Mouse (Mus musculus) limb, embryonic 14.5 days (tissue): ENCODE measurements around the gene Bub1b. TPM values are rescaled to one million over a fixed set of nuclear protein-coding genes. Genes with fewer than 3 reads are reported as not detected.
A peak's percentile ranks its signal among the peaks of the same experiment; 100 is the strongest.
"Not testable (repeated sequence)": the region's sequence is repeated elsewhere in the genome, so short reads cannot be mapped to it uniquely, and the experiment has no call there.

Experiments
- ATAC-seq: fragments of 200-750 bp; cut with Nextera tagmentation; 2 replicates; pipeline ENCODE4 v1.8.0; 2017; ENCODE audit warnings: low read depth, moderate number of reproducible peaks, moderate TSS enrichment; ENCODE audit not compliant: low FRiP score
- DNase-seq: peaks from one replicate; pipeline ENCODE4 v3.0.0-alpha.2; 2015; ENCODE audit warnings: low spot score
- H3K27ac ChIP-seq: fragments of 300-500 bp; sonication (generic); replicated peaks from 2 replicates; pipeline ENCODE4 v1.5.1; 2014; ENCODE audit warnings: low read depth, mild to moderate bottlenecking, low read length, moderate library complexity, mixed read lengths
- H3K27me3 ChIP-seq: fragments of 300-500 bp; sonication (generic); 2 replicates; pipeline ENCODE4 v1.6.1; 2014; ENCODE audit warnings: low read length, mixed read lengths; ENCODE audit not compliant: control insufficient read depth, insufficient read depth
- H3K36me3 ChIP-seq: fragments of 300-500 bp; sonication (generic); 2 replicates; pipeline ENCODE4 v1.6.1; 2014; ENCODE audit warnings: mild to moderate bottlenecking, low read length, moderate library complexity, mixed read lengths; ENCODE audit not compliant: control insufficient read depth, insufficient read depth
- H3K4me1 ChIP-seq: fragments of 300-500 bp; sonication (generic); 2 replicates; pipeline ENCODE4 v1.6.1; 2014; ENCODE audit warnings: antibody characterized with exemption, low read length, mixed read lengths; ENCODE audit not compliant: control insufficient read depth, insufficient read depth
- H3K4me2 ChIP-seq: fragments of 300-500 bp; sonication (generic); replicated peaks from 2 replicates; pipeline ENCODE4 v1.6.1; 2014; ENCODE audit warnings: low read depth, mild to moderate bottlenecking, low read length, moderate library complexity; ENCODE audit not compliant: severe bottlenecking
- H3K4me3 ChIP-seq: fragments of 300-500 bp; sonication (generic); replicated peaks from 2 replicates; pipeline ENCODE4 v1.5.1; 2014; ENCODE audit warnings: low read length
- H3K9ac ChIP-seq: fragments of 300-500 bp; sonication (generic); 2 replicates; pipeline ENCODE4 v1.6.1; 2014; ENCODE audit warnings: mild to moderate bottlenecking, low read depth, low read length, moderate library complexity; ENCODE audit not compliant: severe bottlenecking
- H3K9me3 ChIP-seq: fragments of 300-500 bp; sonication (generic); 2 replicates; pipeline ENCODE4 v1.6.1; 2016; ENCODE audit warnings: low read length; ENCODE audit not compliant: control insufficient read depth
- POLR2A ChIP-seq: fragments of 200-500 bp; IDR thresholded peaks from 2 replicates; pipeline ENCODE4 v1.8.0; 2012; ENCODE audit warnings: inconsistent platforms, mild to moderate bottlenecking, moderate library complexity, borderline replicate concordance; ENCODE audit not compliant: insufficient read depth, insufficient read length; ENCODE audit errors: extremely low read depth
- WGBS: fragments of 180-500 bp; shearing (Covaris S2); extraction: QIAGEN DNeasy Blood & Tissue Kit; methylation state at CpG from one replicate; pipeline ENCODE4 v1.1.7; 2014; 5-methylcytosine and 5-hydroxymethylcytosine counted together
- polyA plus RNA-seq, 2 experiments: library from polyadenylated mRNA; depleted of rRNA in 1 of 2; stranded (reverse) in 1 of 2; unstranded in 1 of 2; fragments of >200 nt; fragmentation: Nextera tagmentation in 1 of 2; extraction: Ambion mirVana in 1 of 2; gene quantifications; 2 replicates each; pipeline versions ENCODE4 v1.2.1 to v1.2.3; 2012 to 2014

Gene Bub1b
- polyA plus RNA-seq (2012; rRNA removed) (48.5 and 53.5 TPM in 2 replicates), polyA plus RNA-seq (2014; fragmentation: Nextera tagmentation; extraction: Ambion mirVana) (64.4 and 70.4 TPM in 2 replicates)

DNA sequence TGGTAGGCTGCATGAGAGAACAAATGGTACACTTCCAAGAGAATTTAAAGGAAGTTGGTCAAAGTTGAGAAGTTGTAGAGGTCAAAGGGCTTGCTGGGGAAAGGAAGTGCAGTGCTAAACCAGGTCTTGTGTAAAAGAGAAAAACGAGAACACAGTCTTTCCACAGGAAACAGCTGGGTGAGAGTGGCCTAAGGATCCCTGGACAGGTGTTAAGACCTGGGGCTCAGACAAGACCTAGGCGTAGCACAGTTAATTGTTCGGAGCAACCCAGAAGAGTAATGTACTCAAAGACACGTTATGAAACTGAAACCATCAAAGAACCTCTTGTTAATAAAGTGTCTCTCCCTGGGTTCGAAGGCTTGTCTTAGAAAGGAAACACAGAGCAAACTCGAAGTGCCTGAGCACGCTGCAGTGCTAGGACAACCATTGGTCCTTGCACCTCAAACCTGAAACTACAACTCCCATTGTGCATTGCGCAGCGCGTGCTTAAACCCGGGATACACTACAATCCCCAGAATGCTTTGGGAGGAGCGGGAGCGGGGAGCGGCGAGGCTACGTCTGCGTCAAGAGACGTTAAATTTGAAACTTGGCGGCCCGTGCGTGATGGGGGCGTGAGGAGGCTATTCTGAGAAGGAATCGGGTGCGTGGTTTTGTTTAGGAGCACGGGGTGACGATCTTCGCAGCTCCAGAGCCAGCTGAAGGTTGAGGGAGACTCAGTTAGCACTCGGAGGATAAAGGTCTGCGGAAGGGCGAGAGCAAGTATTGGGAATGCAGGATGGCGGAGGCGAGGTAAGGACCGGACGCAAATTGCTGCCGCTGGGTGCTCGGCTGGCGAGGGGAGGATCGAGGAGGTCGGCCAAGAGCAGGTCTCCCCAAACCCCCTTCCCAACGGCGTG lies at the start of gene Bub1b:
Gene Bub1b (plus strand): TSS at position 539 of the 896 bp plus-strand sequence.
- peak within 1 kb of the TSS; percentile 63 for H3K4me3 ChIP-seq
- ATAC-seq: peak; percentile 98
- no peak within 1 kb of the TSS for H3K27ac ChIP-seq
- peak within 1 kb of the TSS; percentile 85 for H3K4me2 ChIP-seq
- H3K27me3 ChIP-seq: no peaks in the 10 kb centered on the region
- WGBS: 5% methylated on average over 41 of the region's 41 CpGs
- peak within 1 kb of the TSS; percentile 60 for H3K9ac ChIP-seq
- DNase-seq: peak; percentile 96
- H3K9me3 ChIP-seq: no peaks in the 10 kb centered on the region
- TF ChIP-seq POLR2A: peak; percentile 31; the same call in 1 of the 2 replicates
- peaks cover 18% of the 10 kb centered on the region for H3K36me3 ChIP-seq
- H3K4me1 ChIP-seq: peaks cover 18% of the 10 kb centered on the region

GRCm38 (mm10) chr2:118548421-118549221 lies 49.4 kb upstream of the Bub1b start:
- no peak for ATAC-seq
- DNase-seq: no peak
- under 1% methylated on average over 18 of the region's 18 CpGs for WGBS

GRCm38 (mm10) chr2:118549507-118550473 lies 48.2 kb upstream of the Bub1b start, which contains the start of gene Bmf:
Bmf (minus strand) TSS chr2:118549687.
- Histone ChIP-seq H3K9me3 (no peaks in the 10 kb centered on the region), H3K36me3 (no peaks in the 10 kb centered on the region), H3K27ac (peak within 1 kb of the TSS; percentile 72), H3K4me2 (peak within 1 kb of the TSS; percentile 92), H3K9ac (peak within 1 kb of the TSS; percentile 73), H3K4me1 (peaks cover 40% of the 10 kb centered on the region), H3K27me3 (no peaks in the 10 kb centered on the region), H3K4me3 (peak within 1 kb of the TSS; percentile 87)
- WGBS: under 1% methylated on average over 45 of the region's 45 CpGs
- TF ChIP-seq POLR2A: no peak
- ATAC-seq (peak; percentile 92), DNase-seq (peak; percentile 100)

More at GRCm38 (mm10) chr2:118548421-118549221, 49.4 kb upstream of the Bub1b start:
- H3K9ac ChIP-seq: peak overlapping the region; percentile 73
- peaks cover 52% of the 10 kb centered on the region for H3K4me1 ChIP-seq
- peak overlapping the region; percentile 13; the same call in 1 of the 2 replicates for H3K27ac ChIP-seq
- no peaks in the 10 kb centered on the region for H3K36me3 ChIP-seq
- no peak for TF ChIP-seq POLR2A
- peak overlapping the region; percentile 87 for H3K4me3 ChIP-seq
- H3K9me3 ChIP-seq: no peaks in the 10 kb centered on the region
- peak overlapping the region; percentile 92 for H3K4me2 ChIP-seq
- no peaks in the 10 kb centered on the region for H3K27me3 ChIP-seq

DNA sequence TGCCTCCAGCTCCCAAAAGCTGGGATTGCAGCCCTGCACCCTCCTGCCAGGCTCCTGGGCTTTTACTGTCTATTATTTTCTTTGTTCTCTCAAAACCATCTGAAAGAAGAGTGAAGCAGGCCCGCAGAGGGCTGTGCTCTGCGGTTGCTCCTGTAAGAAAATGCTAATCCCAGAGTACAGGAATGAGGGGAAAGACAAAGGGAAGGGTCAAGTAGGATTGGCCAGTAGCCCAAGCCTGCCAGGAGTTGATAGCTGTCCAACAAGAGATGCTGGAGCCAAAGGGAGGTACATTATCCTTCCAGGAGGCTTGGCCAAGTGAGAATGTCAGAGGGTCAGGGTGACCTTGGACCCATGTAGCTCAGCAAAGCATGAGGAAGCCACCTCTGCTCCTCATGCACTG lies 46.4 kb upstream of the Bub1b start:
- no peak for ATAC-seq
- 71% methylated on average over 2 of the region's 2 CpGs for WGBS
- no peak for TF ChIP-seq POLR2A

DNA sequence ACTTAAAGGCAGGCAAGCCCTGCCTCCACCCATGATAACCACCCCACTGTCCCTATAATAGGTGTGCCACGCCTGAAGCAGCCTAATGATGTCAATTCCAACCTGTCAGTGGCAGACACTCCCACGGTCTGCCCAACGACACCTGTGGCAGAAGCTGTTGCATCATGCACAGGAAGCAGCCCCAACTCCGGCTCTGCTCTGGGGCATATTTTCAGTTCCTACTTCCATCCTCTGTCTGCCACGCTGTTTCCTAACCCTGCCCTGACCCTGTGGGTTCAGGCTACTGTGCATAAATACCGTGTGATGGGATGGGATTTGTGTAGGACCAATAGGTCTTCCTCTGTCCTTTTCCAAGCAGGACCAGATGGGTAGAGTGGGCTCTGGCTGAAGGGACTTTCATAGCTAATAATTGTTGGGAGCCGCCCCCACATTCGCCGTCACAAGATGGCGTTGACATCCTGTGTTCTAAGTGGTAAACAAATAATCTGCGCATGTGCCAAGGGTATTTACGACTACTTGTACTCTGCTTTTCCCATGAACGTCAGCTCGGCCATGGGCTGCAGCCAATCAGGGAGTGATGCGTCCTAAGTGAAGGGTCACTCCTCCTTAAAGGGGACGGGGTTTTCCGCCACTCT lies 43.5 kb upstream of the Bub1b start:
- not testable (repeated sequence) for H3K9me3 ChIP-seq, H3K27me3 ChIP-seq, ATAC-seq, DNase-seq, H3K4me1 ChIP-seq, H3K36me3 ChIP-seq
- H3K4me3 ChIP-seq: peak overlapping the region; percentile 36
- H3K4me2 ChIP-seq: peak overlapping the region; percentile 44
- WGBS: 56% methylated on average over 13 of the region's 17 CpGs
- 0 out of 2 replicates have a peak overlapping the region, but pooled peaks have one; percentile 19 for H3K27ac ChIP-seq
- peak overlapping the region; percentile 18; the same call in 1 of the 2 replicates for H3K9ac ChIP-seq

More for the DNA sequence above, 46.4 kb upstream of the Bub1b start:
- Histone ChIP-seq H3K36me3 (no peaks in the 10 kb centered on the region), H3K9ac (no peak overlapping the region), H3K9me3 (no peaks in the 10 kb centered on the region), H3K4me1 (peaks cover 22% of the 10 kb centered on the region), H3K27me3 (no peaks in the 10 kb centered on the region), H3K4me3 (no peak overlapping the region), H3K27ac (no peak overlapping the region), H3K4me2 (no peak overlapping the region)
- DNase-seq: no peak
